Mouse (Mus musculus) liver, embryonic 16.5 days (tissue): ENCODE data around the gene Gabpa. TPM values are rescaled to one million over a fixed set of nuclear protein-coding genes. Genes with fewer than 3 reads are reported as not detected.
A peak's percentile ranks its signal among the peaks of the same experiment; 100 is the strongest.

Experiments used
- ATAC-seq: fragments of 200-750 bp; cut with Nextera tagmentation; 2 replicates; pipeline ENCODE4 v1.8.0; 2017; ENCODE audit warnings: low read depth, mild to moderate bottlenecking, moderate number of reproducible peaks, moderate library complexity
- H3K27ac ChIP-seq: fragments of 300-500 bp; sonication (generic); 2 replicates; pipeline ENCODE4 v1.5.1; 2014; ENCODE audit warnings: mild to moderate bottlenecking, low read length
- H3K27me3 ChIP-seq: fragments of 300-500 bp; sonication (generic); 2 replicates; pipeline ENCODE4 v1.6.1; 2014; ENCODE audit warnings: low read depth, low read length, mixed read lengths; ENCODE audit not compliant: control insufficient read depth, insufficient read depth
- H3K36me3 ChIP-seq: fragments of 300-500 bp; sonication (generic); 2 replicates; pipeline ENCODE4 v1.6.1; 2014; ENCODE audit warnings: mild to moderate bottlenecking; ENCODE audit not compliant: control insufficient read depth, insufficient read depth
- H3K4me1 ChIP-seq: fragments of 300-500 bp; sonication (generic); 2 replicates; pipeline ENCODE4 v1.6.1; 2014; ENCODE audit warnings: low read depth, low read length, mixed read lengths; ENCODE audit not compliant: control insufficient read depth
- H3K4me2 ChIP-seq: fragments of 300-500 bp; sonication (generic); 2 replicates; pipeline ENCODE4 v1.6.1; 2014; ENCODE audit warnings: low read depth, low read length, mixed read lengths
- H3K4me3 ChIP-seq: fragments of 300-500 bp; sonication (generic); 2 replicates; pipeline ENCODE4 v1.5.1; 2014; ENCODE audit warnings: low read depth, mild to moderate bottlenecking, low read length
- H3K9ac ChIP-seq: fragments of 300-500 bp; sonication (generic); 2 replicates; pipeline ENCODE4 v1.6.1; 2014; ENCODE audit warnings: low read depth, low read length
- H3K9me3 ChIP-seq: fragments of 300-500 bp; sonication (generic); replicated peaks from 2 replicates; pipeline ENCODE4 v1.6.1; 2016; ENCODE audit warnings: low read length; ENCODE audit not compliant: control insufficient read depth
- WGBS: fragments of 180-500 bp; shearing (Covaris S2); extraction: QIAGEN DNeasy Blood & Tissue Kit; methylation state at CpG from one replicate; pipeline ENCODE4 v1.1.7; 2014; ENCODE audit not compliant: insufficient replicate concordance; 5-methylcytosine and 5-hydroxymethylcytosine counted together
- polyA plus RNA-seq: library from polyadenylated mRNA; unstranded; fragments of >200 nt; fragmentation: Nextera tagmentation; extraction: Ambion mirVana; gene quantifications from 2 replicates; pipeline ENCODE4 v1.2.1, GENCODE M21; 2015

The Gabpa gene
- polyA plus RNA-seq: 14.4 and 14.5 TPM in 2 replicates

GRCm38 (mm10) chr16:84834745-84835440, at the start of gene Gabpa:
TSS of gene Gabpa (plus strand) at chr16:84834925.
- Histone ChIP-seq H3K4me2 (peak within 1 kb of the TSS; percentile 88), H3K27me3 (no peaks in the 10 kb centered on the region), H3K9me3 (no peaks in the 10 kb centered on the region), H3K27ac (peak within 1 kb of the TSS; percentile 95), H3K4me1 (peaks cover 9% of the 10 kb centered on the region), H3K4me3 (peak within 1 kb of the TSS; percentile 98), H3K36me3 (peaks cover 14% of the 10 kb centered on the region), H3K9ac (peak within 1 kb of the TSS; percentile 95)
- peak; percentile 92 for ATAC-seq
- 0% methylated on average over 52 of the region's 52 CpGs for WGBS

- Histone ChIP-seq H3K4me1 (no peaks in the 10 kb centered on the region), H3K4me3 (no peak overlapping the region)
- no peak for ATAC-seq
Measured at GRCm38 (mm10) chr16:84784966-84785365, 49.8 kb upstream of the Gabpa start.

GRCm38 (mm10) chr16:84790595-84791165, 44.0 kb upstream of the Gabpa start:
- H3K4me1 ChIP-seq: no peaks in the 10 kb centered on the region
- WGBS: 49% methylated on average over 2 of the region's 2 CpGs
- no peak overlapping the region for H3K27ac ChIP-seq
- H3K4me3 ChIP-seq: no peak overlapping the region
- no peaks in the 10 kb centered on the region for H3K9me3 ChIP-seq
- H3K9ac ChIP-seq: no peak overlapping the region
- no peaks in the 10 kb centered on the region for H3K36me3 ChIP-seq
- H3K4me2 ChIP-seq: no peak overlapping the region
- ATAC-seq: no peak
- H3K27me3 ChIP-seq: no peaks in the 10 kb centered on the region

More at GRCm38 (mm10) chr16:84784966-84785365, 49.8 kb upstream of the Gabpa start:
- Histone ChIP-seq H3K27me3 (no peaks in the 10 kb centered on the region), H3K27ac (no peak overlapping the region), H3K9ac (no peak overlapping the region), H3K36me3 (no peaks in the 10 kb centered on the region), H3K9me3 (no peaks in the 10 kb centered on the region), H3K4me2 (no peak overlapping the region)
- 47% methylated on average over 7 of the region's 7 CpGs for WGBS

GRCm38 (mm10) chr16:84793401-84793800, 41.3 kb upstream of the Gabpa start:
- Histone ChIP-seq H3K27ac (no peak overlapping the region), H3K9me3 (no peaks in the 10 kb centered on the region), H3K4me2 (no peak overlapping the region), H3K4me3 (no peak overlapping the region), H3K27me3 (no peaks in the 10 kb centered on the region), H3K9ac (no peak overlapping the region), H3K4me1 (no peaks in the 10 kb centered on the region), H3K36me3 (no peaks in the 10 kb centered on the region)
- no peak for ATAC-seq
- 74% methylated on average over 14 of the region's 14 CpGs for WGBS

GRCm38 (mm10) chr16:84795337-84795736, 39.4 kb upstream of the Gabpa start:
- H3K4me1 ChIP-seq: no peaks in the 10 kb centered on the region
- H3K9ac ChIP-seq: no peak overlapping the region
- H3K27me3 ChIP-seq: no peaks in the 10 kb centered on the region
- no peak overlapping the region for H3K27ac ChIP-seq
- no peak overlapping the region for H3K4me2 ChIP-seq
- H3K4me3 ChIP-seq: no peak overlapping the region
- H3K36me3 ChIP-seq: no peaks in the 10 kb centered on the region
- H3K9me3 ChIP-seq: no peaks in the 10 kb centered on the region
- ATAC-seq: no peak
- 43% methylated on average over 3 of the region's 3 CpGs for WGBS

- Histone ChIP-seq H3K9me3 (no peaks in the 10 kb centered on the region), H3K27me3 (no peaks in the 10 kb centered on the region), H3K9ac (no peak overlapping the region), H3K27ac (no peak overlapping the region), H3K4me3 (no peak overlapping the region), H3K4me1 (no peaks in the 10 kb centered on the region), H3K4me2 (no peak overlapping the region), H3K36me3 (no peaks in the 10 kb centered on the region)
- no peak for ATAC-seq
- 58% methylated on average over 9 of the region's 9 CpGs for WGBS
Measured at GRCm38 (mm10) chr16:84796678-84797077, 38.0 kb upstream of the Gabpa start.

GRCm38 (mm10) chr16:84800038-84800437, 34.7 kb upstream of the Gabpa start:
- no peak overlapping the region for H3K4me3 ChIP-seq
- H3K9ac ChIP-seq: no peak overlapping the region
- no peaks in the 10 kb centered on the region for H3K36me3 ChIP-seq
- H3K9me3 ChIP-seq: no peaks in the 10 kb centered on the region
- H3K27me3 ChIP-seq: no peaks in the 10 kb centered on the region
- no peak for ATAC-seq
- H3K27ac ChIP-seq: no peak overlapping the region
- no peak overlapping the region for H3K4me2 ChIP-seq
- WGBS: 53% methylated on average over 1 of the region's 2 CpGs
- no peaks in the 10 kb centered on the region; the same call in 1 of the 2 replicates for H3K4me1 ChIP-seq

GRCm38 (mm10) chr16:84802217-84802616, 32.5 kb upstream of the Gabpa start:
- Histone ChIP-seq H3K4me1 (no peaks in the 10 kb centered on the region; the same call in 1 of the 2 replicates), H3K4me3 (no peak overlapping the region), H3K9me3 (no peaks in the 10 kb centered on the region), H3K27me3 (no peaks in the 10 kb centered on the region), H3K4me2 (no peak overlapping the region), H3K27ac (no peak overlapping the region), H3K36me3 (no peaks in the 10 kb centered on the region), H3K9ac (no peak overlapping the region)
- WGBS: 42% methylated on average over 6 of the region's 6 CpGs
- ATAC-seq: no peak

GRCm38 (mm10) chr16:84804866-84805265, 29.9 kb upstream of the Gabpa start:
- Histone ChIP-seq H3K4me2 (no peak overlapping the region), H3K9ac (no peak overlapping the region), H3K4me3 (no peak overlapping the region), H3K27ac (no peak overlapping the region), H3K9me3 (no peaks in the 10 kb centered on the region), H3K27me3 (no peaks in the 10 kb centered on the region), H3K4me1 (no peaks in the 10 kb centered on the region; the same call in 1 of the 2 replicates), H3K36me3 (no peaks in the 10 kb centered on the region)
- ATAC-seq: no peak
- WGBS: 37% methylated on average over 5 of the region's 5 CpGs
